Mouse (Mus musculus) thymus, adult 2 months (tissue): ENCODE measurements around the gene Gm49380.

ENCODE experiments used
- CTCF ChIP-seq: fragments of 200-500 bp; IDR thresholded peaks from 2 replicates; pipeline ENCODE4 v1.5.1; 2012; ENCODE audit warnings: mild to moderate bottlenecking, control low read depth, low read length, moderate library complexity, borderline replicate concordance; ENCODE audit not compliant: control insufficient read depth, poor library complexity, insufficient read depth; ENCODE audit errors: extremely low read depth
- POLR2A ChIP-seq: fragments of 200-500 bp; IDR thresholded peaks from 2 replicates; pipeline ENCODE4 v1.6.1; 2012; ENCODE audit warnings: mild to moderate bottlenecking, low read length, control low read depth, moderate library complexity; ENCODE audit not compliant: control insufficient read depth, poor library complexity, insufficient read depth; ENCODE audit errors: extremely low read depth

DNA sequence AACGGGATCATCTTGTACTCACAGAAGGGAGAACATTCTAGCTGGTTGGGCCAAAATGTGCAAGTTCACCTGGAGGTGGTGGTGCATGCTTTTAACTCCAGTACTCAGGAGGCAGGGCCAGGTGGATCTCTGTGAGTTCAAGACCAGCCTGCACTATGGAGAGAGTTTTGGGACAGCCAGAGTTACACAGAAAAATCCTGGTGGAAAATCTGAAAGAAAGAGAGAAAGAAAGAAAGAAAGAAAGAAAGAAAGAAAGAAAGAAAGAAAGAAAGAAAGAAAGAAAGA is 71.0 kb downstream of the Gm49380 start:
- no peak for TF ChIP-seq CTCF
- TF ChIP-seq POLR2A: no peak
